12 mouse cellular contexts compared by ENCODE assay signal in genomic region chr10:29921658-29922057, GRCm38 (mm10).
DNase-seq lines count a peak whose midpoint lies in the region; ATAC-seq and TF ChIP-seq lines count a peak whose summit lies in the region.
"Had no signal": no experiment of that assay in that cellular context is flagged by ENCODE, and none has a peak within 500 bp of the region (broad histone marks: within the 10 kb centered on the region; RNA-seq: fewer than 3 reads in every experiment).

No protein-coding gene starts in this region.

- 19% methylated on average over 4 of the region's 4 CpGs for WGBS in kidney, postnatal 0 days
- WGBS in embryonic facial prominence, embryonic 12.5 days, result 8% methylated on average over 4 of the region's 4 CpGs
- 22% methylated on average over 4 of the region's 4 CpGs for WGBS in limb, embryonic 13.5 days

- H3K27me3 ChIP-seq in kidney, postnatal 0 days (ENCODE audit: insufficient read depth, low read length), result no peaks in the 10 kb centered on the region
- H3K27me3 ChIP-seq in embryonic facial prominence, embryonic 12.5 days, result no peaks in the 10 kb centered on the region
- H3K27me3 ChIP-seq in limb, embryonic 13.5 days, result no peaks in the 10 kb centered on the region
- H3K27me3 ChIP-seq: hindbrain, embryonic 15.5 days; limb, embryonic 15.5 days had no signal

- no peak overlapping the region for H3K9ac ChIP-seq in kidney, postnatal 0 days (ENCODE audit: low read depth, low read length)
- no peak overlapping the region for H3K9ac ChIP-seq in embryonic facial prominence, embryonic 12.5 days
- H3K9ac ChIP-seq in limb, embryonic 13.5 days, result no peak overlapping the region
- H3K9ac ChIP-seq: hindbrain, embryonic 15.5 days; limb, embryonic 15.5 days had no signal

- TF ChIP-seq CTCF in kidney, postnatal 0 days (IDR thresholded peaks at IDR 0.05; ENCODE audit: low read depth), result no peak

- peak; percentile 71 for ATAC-seq in kidney, postnatal 0 days (replicated peaks; ENCODE audit: low FRiP score, low read depth)
- 0 out of 2 replicates have a peak, but pooled peaks have one; percentile 67 for ATAC-seq in embryonic facial prominence, embryonic 12.5 days (ENCODE audit: insufficient number of reproducible peaks, insufficient read depth, low FRiP score, low TSS enrichment)
- ATAC-seq in limb, embryonic 13.5 days (ENCODE audit: low FRiP score, low read depth), result peak; percentile 28; the same call in 1 of the 2 replicates
- ATAC-seq: lung, postnatal 0 days had no signal

- H3K36me3 ChIP-seq in kidney, postnatal 0 days (ENCODE audit: insufficient read depth, low read length), result no peaks in the 10 kb centered on the region
- H3K36me3 ChIP-seq in embryonic facial prominence, embryonic 12.5 days, result no peaks in the 10 kb centered on the region
- H3K36me3 ChIP-seq in limb, embryonic 13.5 days, result no peaks in the 10 kb centered on the region
- H3K36me3 ChIP-seq: hindbrain, embryonic 15.5 days; limb, embryonic 15.5 days had no signal

- no peak overlapping the region for H3K4me3 ChIP-seq in kidney, postnatal 0 days (replicated peaks; ENCODE audit: low read depth, low read length)
- no peak overlapping the region for H3K4me3 ChIP-seq in embryonic facial prominence, embryonic 12.5 days
- H3K4me3 ChIP-seq in limb, embryonic 13.5 days, result no peak overlapping the region
- H3K4me3 ChIP-seq: hindbrain, embryonic 15.5 days; limb, embryonic 15.5 days had no signal

- peak; percentile 65 for DNase-seq in kidney, postnatal 0 days (ENCODE audit: low spot score)
- DNase-seq in kidney, adult 11 months, result no peak
- peak; percentile 72 for DNase-seq in embryo, embryonic 10 days (ENCODE audit: low spot score)
- no peak for DNase-seq in B cell, adult 2 months
- no peak for DNase-seq in urinary bladder, postnatal 4 days (ENCODE audit: low spot score in 2 of 2)
- DNase-seq: cerebellum, postnatal 25 days; thymus, adult 2 months had no signal

- no peaks in the 10 kb centered on the region for H3K9me3 ChIP-seq in kidney, postnatal 0 days (replicated peaks; ENCODE audit: low read length)
- no peaks in the 10 kb centered on the region for H3K9me3 ChIP-seq in embryonic facial prominence, embryonic 12.5 days
- H3K9me3 ChIP-seq in limb, embryonic 13.5 days, result no peaks in the 10 kb centered on the region
- H3K9me3 ChIP-seq: hindbrain, embryonic 15.5 days; limb, embryonic 15.5 days had no signal

- H3K4me1 ChIP-seq in kidney, postnatal 0 days (replicated peaks; ENCODE audit: insufficient read depth, low read length), result no peaks in the 10 kb centered on the region
- peaks cover 8% of the 10 kb centered on the region for H3K4me1 ChIP-seq in embryonic facial prominence, embryonic 12.5 days
- no peaks in the 10 kb centered on the region for H3K4me1 ChIP-seq in limb, embryonic 13.5 days
- H3K4me1 ChIP-seq: hindbrain, embryonic 15.5 days; limb, embryonic 15.5 days had no signal

- H3K27ac ChIP-seq in kidney, postnatal 0 days, result no peak overlapping the region
- peak overlapping the region; percentile 76; the same call in 1 of the 2 replicates for H3K27ac ChIP-seq in embryonic facial prominence, embryonic 12.5 days
- H3K27ac ChIP-seq in limb, embryonic 13.5 days, result no peak overlapping the region
- H3K27ac ChIP-seq: hindbrain, embryonic 15.5 days; limb, embryonic 15.5 days had no signal

- no peak overlapping the region for H3K4me2 ChIP-seq in kidney, postnatal 0 days (ENCODE audit: low read length)
- no peak overlapping the region for H3K4me2 ChIP-seq in embryonic facial prominence, embryonic 12.5 days (replicated peaks)
- no peak overlapping the region for H3K4me2 ChIP-seq in limb, embryonic 13.5 days (replicated peaks)
- H3K4me2 ChIP-seq: hindbrain, embryonic 15.5 days; limb, embryonic 15.5 days had no signal

Comparison
In these comparisons a context has a peak if more than half of its experiments do, and no peak if none do; other contexts are left out.
1. DNase-seq: peak in kidney, postnatal 0 days (single experiment) and embryo, embryonic 10 days (single experiment); none in kidney, adult 11 months (single experiment), B cell, adult 2 months (0 of 2) and urinary bladder, postnatal 4 days (0 of 2).
2. Peak in every context shown above with its lines, with median percentiles within 50 percentile points of each other: ATAC-seq.